Mouse (Mus musculus) cerebellum, adult 9-10 months (tissue): ENCODE results near the gene Card11.

ENCODE experiments used
- DNase-seq: peaks from one replicate; pipeline ENCODE4 v3.0.0; 2022

Card11 gene

GRCm38 (mm10) chr5:140830314-140831063, 169.9 kb downstream of the Card11 start, which contains the start of gene Gna12:
Gna12 (minus strand) TSS chr5:140830431.
- peak; percentile 99 for DNase-seq

- DNase-seq: peak; percentile 66
Measured at GRCm38 (mm10) chr5:140829911-140830294, 170.5 kb downstream of the Card11 start.

- peak; percentile 36 for DNase-seq
Measured at GRCm38 (mm10) chr5:140829081-140829910, 171.1 kb downstream of the Card11 start.

- DNase-seq: no peak
Measured at GRCm38 (mm10) chr5:140828363-140828762, 172.0 kb downstream of the Card11 start.

- no peak for DNase-seq
Measured at GRCm38 (mm10) chr5:140827896-140828295, 172.5 kb downstream of the Card11 start.

GRCm38 (mm10) chr5:140827413-140827812, 173.0 kb downstream of the Card11 start:
- no peak for DNase-seq

GRCm38 (mm10) chr5:140826796-140827195, 173.6 kb downstream of the Card11 start:
- DNase-seq: no peak

GRCm38 (mm10) chr5:140826118-140826517, 174.3 kb downstream of the Card11 start:
- DNase-seq: no peak

- no peak for DNase-seq
Measured at GRCm38 (mm10) chr5:140824126-140824525, 176.3 kb downstream of the Card11 start.

- DNase-seq: no peak
Measured at GRCm38 (mm10) chr5:140823386-140823785, 177.0 kb downstream of the Card11 start.
